Mouse (Mus musculus) thymus, adult 2 months (tissue): ENCODE data around the gene Pou4f2. TPM values are rescaled to one million over a fixed set of nuclear protein-coding genes. Genes with fewer than 3 reads are reported as not detected.

Source experiments
- DNase-seq: peaks from one replicate; pipeline ENCODE4 v3.0.0; 2021
- H3K27ac ChIP-seq: fragments of 200-500 bp; 2 replicates; pipeline ENCODE4 v1.5.1; 2012; ENCODE audit warnings: low read length, control low read depth; ENCODE audit not compliant: control insufficient read depth, insufficient read depth
- H3K27me3 ChIP-seq: fragments of 200-500 bp; 2 replicates; pipeline ENCODE4 v1.6.1; 2012; ENCODE audit warnings: mild to moderate bottlenecking, low read length, moderate library complexity, mixed read lengths; ENCODE audit not compliant: control insufficient read depth, insufficient read depth
- H3K36me3 ChIP-seq: fragments of 200-500 bp; 2 replicates; pipeline ENCODE4 v1.6.1; 2012; ENCODE audit warnings: mild to moderate bottlenecking, low read length, moderate library complexity; ENCODE audit not compliant: control insufficient read depth, insufficient read depth
- H3K4me1 ChIP-seq: fragments of 200-500 bp; replicated peaks from 2 replicates; pipeline ENCODE4 v1.6.1; 2012; ENCODE audit warnings: low read length; ENCODE audit not compliant: control insufficient read depth, insufficient read depth
- H3K4me3 ChIP-seq: fragments of 200-500 bp; 2 replicates; pipeline ENCODE4 v1.5.1; 2012; ENCODE audit warnings: mild to moderate bottlenecking, low read length, control low read depth, moderate library complexity; ENCODE audit not compliant: control insufficient read depth, insufficient read depth
- CTCF ChIP-seq: fragments of 200-500 bp; IDR thresholded peaks from 2 replicates; pipeline ENCODE4 v1.5.1; 2012; ENCODE audit warnings: mild to moderate bottlenecking, control low read depth, low read length, moderate library complexity, borderline replicate concordance; ENCODE audit not compliant: control insufficient read depth, poor library complexity, insufficient read depth; ENCODE audit errors: extremely low read depth
- POLR2A ChIP-seq: fragments of 200-500 bp; IDR thresholded peaks from 2 replicates; pipeline ENCODE4 v1.6.1; 2012; ENCODE audit warnings: mild to moderate bottlenecking, low read length, control low read depth, moderate library complexity; ENCODE audit not compliant: control insufficient read depth, poor library complexity, insufficient read depth; ENCODE audit errors: extremely low read depth
- WGBS: fragments of 180-500 bp; shearing (Covaris S2); methylation state at CpG from one replicate; pipeline ENCODE4 v1.1.7; 2018; 5-methylcytosine and 5-hydroxymethylcytosine counted together
- polyA plus RNA-seq: library from polyadenylated mRNA; depleted of rRNA; stranded (reverse); fragments of >200 nt; gene quantifications from 2 replicates; pipeline ENCODE4 v1.2.3, GENCODE M21; 2012; rRNA removed

Pou4f2 gene
- polyA plus RNA-seq = 0.06 TPM in 1 of 2 replicates, not detected in the other

DNA sequence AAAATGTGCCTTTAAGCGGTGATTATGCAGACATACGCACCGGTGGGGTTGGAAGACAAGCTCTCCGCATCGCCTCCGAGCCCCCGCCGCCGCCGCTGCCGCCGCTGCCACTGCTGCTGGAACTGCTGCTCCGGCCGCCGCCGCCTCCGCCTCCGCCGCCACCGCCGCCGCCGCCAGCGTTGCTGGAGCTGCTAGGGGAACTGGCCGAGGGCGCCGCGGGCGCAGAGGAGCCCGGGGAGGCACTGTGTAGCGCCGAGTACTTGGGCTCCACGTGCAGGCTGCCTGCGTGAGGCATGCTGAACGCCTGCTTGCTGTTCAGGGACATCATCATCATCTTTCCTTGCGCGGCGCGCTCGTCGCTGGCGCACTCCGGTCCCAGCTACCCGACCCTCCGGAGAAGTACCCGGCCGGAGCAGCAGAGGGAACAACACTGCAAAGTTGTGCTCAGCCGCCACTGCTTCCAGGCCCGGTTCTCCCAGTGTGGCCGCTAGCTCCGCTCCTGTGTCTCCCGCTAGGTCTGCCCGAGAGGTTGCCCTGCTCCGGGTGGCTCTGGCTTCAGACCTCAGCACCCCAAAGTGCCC is at the start of gene Pou4f2:
Gene Pou4f2 (minus strand): TSS at position 575 of the 581 bp plus-strand sequence.
- Histone ChIP-seq H3K36me3 (no peaks in the 10 kb centered on the region), H3K4me3 (no peak within 1 kb of the TSS), H3K27ac (no peak within 1 kb of the TSS), H3K27me3 (peaks cover 13% of the 10 kb centered on the region), H3K4me1 (no peaks in the 10 kb centered on the region)
- TF ChIP-seq CTCF (no peak), POLR2A (no peak)
- no peak for DNase-seq
- WGBS = 5% methylated on average over 54 of the region's 54 CpGs

DNA sequence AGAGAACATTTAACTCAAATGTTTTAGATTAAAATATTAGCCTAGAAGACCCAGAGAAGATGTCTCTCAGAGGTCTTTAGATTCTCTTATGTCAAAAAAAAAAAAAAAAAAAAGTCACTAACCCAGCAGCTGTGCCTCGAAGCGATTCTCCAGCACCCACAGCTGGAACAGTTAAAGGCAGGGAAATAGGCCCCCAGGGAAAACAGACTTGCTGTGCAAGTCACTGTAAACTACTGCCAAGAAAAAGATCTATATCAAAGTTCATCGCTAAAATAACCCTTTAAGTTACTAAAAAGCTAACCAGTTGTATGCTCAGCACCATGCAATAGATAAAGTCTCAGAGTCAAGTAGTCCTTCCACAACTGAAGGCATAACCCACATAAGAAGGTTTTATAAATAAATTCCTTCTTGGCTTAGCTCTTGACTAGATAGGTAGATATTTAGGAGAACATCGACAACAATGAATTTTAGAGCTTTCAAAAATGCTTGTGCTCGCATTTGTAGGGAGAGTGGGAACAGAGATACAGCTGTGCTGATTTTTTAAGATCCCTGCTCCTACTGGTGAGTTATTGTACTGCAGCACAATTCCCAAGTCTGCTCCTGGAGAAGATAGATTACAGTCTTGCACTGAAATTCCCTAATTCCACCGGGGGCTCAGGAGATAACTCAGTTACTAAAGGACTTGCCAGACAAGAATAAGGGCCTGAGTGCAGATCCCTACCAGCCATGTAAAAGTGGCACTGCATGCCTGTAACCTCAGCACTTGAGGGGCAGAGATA is 40.8 kb upstream of the Pou4f2 start:
- Histone ChIP-seq H3K27ac (no peak overlapping the region), H3K4me3 (no peak overlapping the region), H3K4me1 (no peaks in the 10 kb centered on the region), H3K36me3 (no peaks in the 10 kb centered on the region), H3K27me3 (no peaks in the 10 kb centered on the region)
- TF ChIP-seq CTCF (no peak), POLR2A (no peak)
- DNase-seq = no peak
- 68% methylated on average over 6 of the region's 6 CpGs for WGBS

DNA sequence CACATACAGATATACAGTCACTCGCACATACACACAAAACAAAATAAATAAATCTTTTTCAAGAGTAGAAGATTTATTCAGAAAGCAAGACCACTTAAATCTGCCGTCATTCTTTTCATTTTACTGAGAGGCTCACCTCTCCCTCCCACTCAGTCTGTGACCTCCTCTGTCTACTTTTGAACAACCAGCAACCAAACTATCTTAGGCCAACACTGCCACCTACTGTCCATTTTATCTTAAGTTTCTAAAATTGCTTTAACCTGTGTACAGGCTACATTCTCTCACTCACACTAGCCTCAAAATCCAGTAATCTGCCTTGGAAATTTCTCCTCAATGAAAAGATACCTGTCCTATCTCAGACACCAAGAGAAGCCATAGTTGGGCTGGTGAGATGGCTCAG is 31.4 kb upstream of the Pou4f2 start:
- 97% methylated on average over 2 of the region's 2 CpGs for WGBS
- TF ChIP-seq CTCF = no peak
- TF ChIP-seq POLR2A = no peak
- H3K27ac ChIP-seq = no peak overlapping the region
- H3K4me3 ChIP-seq = no peak overlapping the region
- H3K36me3 ChIP-seq = no peaks in the 10 kb centered on the region
- H3K4me1 ChIP-seq = no peaks in the 10 kb centered on the region
- H3K27me3 ChIP-seq = no peaks in the 10 kb centered on the region
- no peak for DNase-seq

DNA sequence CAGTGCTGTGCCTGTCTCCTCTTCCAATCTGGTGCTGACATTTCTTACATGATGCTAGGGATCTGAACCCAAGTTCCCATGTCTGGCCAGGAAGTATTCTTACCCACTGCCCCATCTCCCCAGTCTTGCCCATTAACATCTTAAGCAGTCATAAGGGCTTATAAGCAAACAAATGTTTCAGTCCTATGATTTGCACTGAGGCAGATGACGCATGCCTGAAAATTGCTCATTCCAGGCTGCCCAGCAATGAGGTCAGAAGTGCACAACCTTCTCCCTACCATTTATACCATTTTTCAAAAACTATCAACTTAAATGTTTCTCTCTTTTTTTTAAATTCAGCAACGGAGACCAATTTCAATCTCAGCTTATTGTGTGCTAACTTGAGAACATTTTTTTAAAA is 27.5 kb upstream of the Pou4f2 start:
- Histone ChIP-seq H3K27me3 (no peaks in the 10 kb centered on the region), H3K27ac (no peak overlapping the region), H3K4me1 (no peaks in the 10 kb centered on the region), H3K4me3 (no peak overlapping the region), H3K36me3 (no peaks in the 10 kb centered on the region)
- 93% methylated on average over 2 of the region's 2 CpGs for WGBS
- TF ChIP-seq POLR2A (no peak), CTCF (no peak)
- no peak for DNase-seq

DNA sequence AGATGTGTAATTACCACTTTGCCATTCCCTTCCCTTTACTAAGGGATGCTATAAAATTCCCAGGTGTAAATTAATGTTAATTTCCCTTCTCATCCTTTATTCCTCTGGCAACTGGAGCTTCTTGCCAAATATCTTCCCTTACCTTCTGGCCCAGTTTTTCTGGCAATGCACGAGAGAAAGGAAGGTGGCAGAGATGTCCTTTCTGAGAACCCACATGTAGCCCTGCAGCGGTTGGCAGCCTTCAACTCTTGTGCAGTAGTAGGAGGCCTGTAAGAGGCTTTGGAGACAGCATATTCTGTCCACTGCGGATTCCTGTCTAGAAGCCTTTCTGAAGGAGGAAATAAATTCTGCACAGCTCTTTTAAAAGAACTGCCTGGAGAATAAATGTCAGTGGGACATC is 20.0 kb upstream of the Pou4f2 start:
- TF ChIP-seq CTCF (no peak), POLR2A (no peak)
- Histone ChIP-seq H3K36me3 (no peaks in the 10 kb centered on the region), H3K27me3 (no peaks in the 10 kb centered on the region), H3K4me3 (no peak overlapping the region), H3K27ac (no peak overlapping the region), H3K4me1 (no peaks in the 10 kb centered on the region)
- WGBS = 82% methylated on average over 3 of the region's 3 CpGs
- DNase-seq = no peak

DNA sequence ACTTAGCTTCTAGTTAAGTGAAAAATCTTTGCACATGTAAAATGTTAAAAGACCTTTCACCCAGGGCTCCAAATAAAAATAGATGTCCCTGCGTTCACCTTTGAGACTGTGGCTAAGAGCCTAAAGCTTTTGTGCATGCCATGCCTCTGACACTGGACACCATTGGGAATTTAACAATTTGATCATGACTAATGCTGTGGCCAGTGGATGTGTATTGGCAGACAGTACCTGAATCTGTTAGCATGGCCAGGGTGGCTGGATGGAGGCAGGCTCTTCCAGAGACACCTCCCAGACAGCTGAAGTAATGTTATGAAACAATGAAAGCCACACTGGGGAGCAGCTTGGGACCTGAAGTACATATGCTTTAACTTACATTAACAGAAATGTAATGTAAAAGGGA is 6.3 kb upstream of the Pou4f2 start:
- Histone ChIP-seq H3K36me3 (no peaks in the 10 kb centered on the region), H3K4me1 (no peaks in the 10 kb centered on the region), H3K4me3 (no peak overlapping the region), H3K27ac (no peak overlapping the region), H3K27me3 (peaks cover 2% of the 10 kb centered on the region; the same call in 1 of the 2 replicates)
- 94% methylated on average over 1 of the region's 1 CpGs for WGBS
- TF ChIP-seq CTCF (no peak), POLR2A (no peak)
- no peak for DNase-seq
